Mouse (Mus musculus): ENCODE results near the gene Tnfrsf18. TPM values are rescaled to one million over a fixed set of nuclear protein-coding genes. Genes with fewer than 3 reads are reported as not detected.

Tnfrsf18 gene
- polyA plus RNA-seq (2012; rRNA removed), result not detected in 2 replicates

DNA sequence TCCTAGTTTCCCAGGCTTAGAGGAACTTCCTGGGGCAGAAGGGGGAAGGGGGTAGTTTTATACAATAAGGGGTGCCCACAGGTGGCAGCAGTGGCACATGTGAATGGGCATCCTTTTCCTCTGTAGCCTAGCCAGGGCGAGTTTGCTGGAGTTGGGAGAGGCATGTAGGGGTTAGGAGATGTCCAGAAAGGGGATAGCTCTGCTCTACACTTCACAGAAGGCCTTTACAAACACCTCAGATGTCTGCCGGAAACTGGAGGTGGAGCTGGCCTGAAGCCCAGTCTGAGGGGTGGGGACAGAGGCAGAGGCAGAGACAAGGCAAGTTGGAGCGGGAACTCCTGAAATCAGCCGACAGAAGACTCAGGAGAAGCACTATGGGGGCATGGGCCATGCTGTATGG is at the start of gene Tnfrsf18:
Gene Tnfrsf18 (plus strand): TSS at position 152 of the 400 bp plus-strand sequence.
- Histone ChIP-seq H3K4me3 (ENCODE audit: control insufficient read depth, low read depth, low read length) (no peak within 1 kb of the TSS), H3K27ac (ENCODE audit: control insufficient read depth, insufficient read depth, low read depth, low read length) (no peak within 1 kb of the TSS), H3K27me3 (ENCODE audit: control insufficient read depth, insufficient read depth, low read length) (no peaks in the 10 kb centered on the region), H3K36me3 (ENCODE audit: control insufficient read depth, insufficient read depth, low read length) (no peaks in the 10 kb centered on the region), H3K4me1 (ENCODE audit: control insufficient read depth, insufficient read depth, low read length) (peaks cover 3% of the 10 kb centered on the region)
- TF ChIP-seq CTCF (IDR thresholded peaks at IDR 0.05; ENCODE audit: control insufficient read depth, insufficient read depth, insufficient replicate concordance, low read depth, low read length), result no peak
- no peak for TF ChIP-seq POLR2A (IDR thresholded peaks at IDR 0.05; ENCODE audit: control insufficient read depth, low read depth, low read length)

DNA sequence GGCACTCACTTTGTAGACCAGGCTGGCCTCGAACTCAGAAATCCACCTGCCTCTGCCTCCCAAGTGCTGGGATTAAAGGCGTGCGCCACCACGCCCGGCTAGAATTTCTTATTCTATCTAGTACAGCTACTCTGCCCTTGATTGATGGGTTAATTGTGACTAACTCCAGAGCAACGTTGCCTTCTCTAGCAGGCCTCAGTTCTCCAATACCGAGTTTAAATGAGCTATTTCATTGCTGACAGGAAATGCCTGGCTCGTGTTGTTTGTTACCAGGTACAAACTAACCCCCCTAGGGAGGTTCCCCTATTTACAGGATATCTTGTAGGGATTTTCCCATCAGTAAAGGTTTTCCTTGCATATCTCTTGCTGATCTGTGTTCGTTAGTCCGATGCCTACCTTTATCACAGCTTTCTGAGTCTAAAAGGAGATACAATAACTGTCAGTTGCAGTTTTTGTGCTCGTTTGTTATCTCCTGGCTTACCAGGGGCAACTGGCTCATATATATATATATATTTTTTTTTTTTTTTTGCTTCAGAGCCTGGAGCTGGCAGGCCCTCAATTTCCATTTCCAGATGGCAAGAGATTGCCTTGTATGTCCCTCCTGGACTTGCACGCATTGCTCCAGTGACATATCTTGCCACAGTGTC is 44.4 kb upstream of the Tnfrsf18 start:
- TF ChIP-seq POLR2A (IDR thresholded peaks at IDR 0.05; ENCODE audit: control insufficient read depth, low read depth, low read length), result no peak
- TF ChIP-seq CTCF (IDR thresholded peaks at IDR 0.05; ENCODE audit: control insufficient read depth, insufficient read depth, insufficient replicate concordance, low read depth, low read length), result no peak
- H3K4me3 ChIP-seq (ENCODE audit: control insufficient read depth, low read depth, low read length), result no peak overlapping the region
- no peaks in the 10 kb centered on the region for H3K36me3 ChIP-seq (ENCODE audit: control insufficient read depth, insufficient read depth, low read length)
- no peak overlapping the region for H3K27ac ChIP-seq (ENCODE audit: control insufficient read depth, insufficient read depth, low read depth, low read length)
- no peaks in the 10 kb centered on the region for H3K27me3 ChIP-seq (ENCODE audit: control insufficient read depth, insufficient read depth, low read length)
- H3K4me1 ChIP-seq (ENCODE audit: control insufficient read depth, insufficient read depth, low read length), result no peaks in the 10 kb centered on the region; the same call in 1 of the 2 replicates

- Histone ChIP-seq H3K4me3 (ENCODE audit: control insufficient read depth, low read depth, low read length) (peak overlapping the region; percentile 53), H3K4me1 (ENCODE audit: control insufficient read depth, insufficient read depth, low read length) (no peaks in the 10 kb centered on the region; the same call in 1 of the 2 replicates), H3K27ac (ENCODE audit: control insufficient read depth, insufficient read depth, low read depth, low read length) (no peak overlapping the region), H3K27me3 (ENCODE audit: control insufficient read depth, insufficient read depth, low read length) (no peaks in the 10 kb centered on the region), H3K36me3 (ENCODE audit: control insufficient read depth, insufficient read depth, low read length) (no peaks in the 10 kb centered on the region)
- TF ChIP-seq CTCF (IDR thresholded peaks at IDR 0.05; ENCODE audit: control insufficient read depth, insufficient read depth, insufficient replicate concordance, low read depth, low read length), result no peak
- TF ChIP-seq POLR2A (IDR thresholded peaks at IDR 0.05; ENCODE audit: control insufficient read depth, low read depth, low read length), result no peak
Observed at GRCm38 (mm10) chr4:155983788-155984187, 42.2 kb upstream of the Tnfrsf18 start.

- Histone ChIP-seq H3K27ac (ENCODE audit: control insufficient read depth, insufficient read depth, low read depth, low read length) (peak overlapping the region; percentile 88; the same call in 1 of the 2 replicates), H3K4me3 (ENCODE audit: control insufficient read depth, low read depth, low read length) (peak overlapping the region; percentile 92), H3K4me1 (ENCODE audit: control insufficient read depth, insufficient read depth, low read length) (peaks cover 10% of the 10 kb centered on the region), H3K27me3 (ENCODE audit: control insufficient read depth, insufficient read depth, low read length) (no peaks in the 10 kb centered on the region), H3K36me3 (ENCODE audit: control insufficient read depth, insufficient read depth, low read length) (no peaks in the 10 kb centered on the region)
- no peak for TF ChIP-seq CTCF (IDR thresholded peaks at IDR 0.05; ENCODE audit: control insufficient read depth, insufficient read depth, insufficient replicate concordance, low read depth, low read length)
- no peak for TF ChIP-seq POLR2A (IDR thresholded peaks at IDR 0.05; ENCODE audit: control insufficient read depth, low read depth, low read length)
Observed at GRCm38 (mm10) chr4:155991211-155991907, 34.6 kb upstream of the Tnfrsf18 start.

DNA sequence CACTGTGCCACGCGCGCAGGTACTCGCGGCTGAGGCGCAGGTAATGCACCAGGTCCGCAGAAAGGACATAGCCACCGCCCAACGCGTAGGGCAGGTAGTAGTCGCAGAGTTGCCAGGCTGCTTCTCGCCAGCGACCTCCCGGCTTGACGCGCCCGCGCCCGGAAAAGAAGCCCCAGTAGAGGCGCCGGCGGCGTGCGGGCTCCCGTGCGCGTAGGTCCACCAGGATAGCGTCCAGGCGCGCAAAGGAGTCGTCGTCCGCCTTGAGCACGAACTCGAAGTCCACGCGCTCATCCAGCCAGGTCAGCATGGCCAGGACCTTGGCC is 34.1 kb upstream of the Tnfrsf18 start:
- peaks cover 10% of the 10 kb centered on the region for H3K4me1 ChIP-seq (ENCODE audit: control insufficient read depth, insufficient read depth, low read length)
- no peaks in the 10 kb centered on the region for H3K36me3 ChIP-seq (ENCODE audit: control insufficient read depth, insufficient read depth, low read length)
- peak overlapping the region; percentile 88 for H3K27ac ChIP-seq (ENCODE audit: control insufficient read depth, insufficient read depth, low read depth, low read length)
- H3K4me3 ChIP-seq (ENCODE audit: control insufficient read depth, low read depth, low read length), result peak overlapping the region; percentile 92
- no peak for TF ChIP-seq POLR2A (IDR thresholded peaks at IDR 0.05; ENCODE audit: control insufficient read depth, low read depth, low read length)
- TF ChIP-seq CTCF (IDR thresholded peaks at IDR 0.05; ENCODE audit: control insufficient read depth, insufficient read depth, insufficient replicate concordance, low read depth, low read length), result no peak
- H3K27me3 ChIP-seq (ENCODE audit: control insufficient read depth, insufficient read depth, low read length), result no peaks in the 10 kb centered on the region

DNA sequence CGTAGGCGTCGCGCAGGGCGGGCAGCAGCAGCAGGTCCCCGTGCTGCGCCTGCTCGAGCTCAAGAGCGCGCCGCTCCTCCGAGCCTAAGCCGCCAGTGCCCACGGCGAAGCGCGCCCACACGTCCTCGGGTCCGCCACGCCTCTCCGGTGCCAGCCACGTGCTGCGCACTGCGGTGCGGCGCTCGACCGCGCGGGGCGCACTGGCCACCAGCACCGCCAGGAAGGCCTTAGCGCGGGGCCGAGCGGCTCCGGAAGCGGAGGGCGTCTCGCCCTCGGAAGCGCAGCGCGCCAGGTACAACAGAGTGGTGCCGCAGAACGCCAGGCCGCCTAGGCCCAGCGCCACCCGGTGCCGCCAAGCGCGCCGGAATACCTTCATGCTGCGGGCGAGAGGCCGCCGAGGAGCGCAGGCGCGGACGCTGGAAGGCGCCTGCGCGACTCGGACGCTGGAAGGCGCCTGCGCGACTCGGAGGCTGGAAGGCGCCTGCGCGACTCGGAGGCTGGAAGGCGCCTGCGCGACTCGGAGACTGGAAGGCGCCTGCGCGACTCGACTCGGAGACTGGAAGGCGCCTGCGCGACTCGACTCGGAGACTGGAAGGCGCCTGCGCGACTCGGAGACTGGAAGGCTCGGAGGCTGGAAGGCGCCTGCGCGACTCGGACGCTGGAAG is 33.6 kb upstream of the Tnfrsf18 start, which contains the start of the genes B3galt6 and Sdf4:
Gene B3galt6 (minus strand): TSS at position 409 of the 665 bp plus-strand sequence.
Gene Sdf4 (plus strand): TSS at position 632 of the 665 bp plus-strand sequence.
- Histone ChIP-seq H3K27ac (ENCODE audit: control insufficient read depth, insufficient read depth, low read depth, low read length) (peak within 1 kb of the TSS; percentile 94), H3K4me1 (ENCODE audit: control insufficient read depth, insufficient read depth, low read length) (peaks cover 10% of the 10 kb centered on the region), H3K4me3 (ENCODE audit: control insufficient read depth, low read depth, low read length) (peak within 1 kb of the TSS; percentile 92), H3K27me3 (ENCODE audit: control insufficient read depth, insufficient read depth, low read length) (no peaks in the 10 kb centered on the region), H3K36me3 (ENCODE audit: control insufficient read depth, insufficient read depth, low read length) (no peaks in the 10 kb centered on the region)
- peak; percentile 76 for TF ChIP-seq POLR2A (IDR thresholded peaks at IDR 0.05; ENCODE audit: control insufficient read depth, low read depth, low read length)
- peak; percentile 69 for TF ChIP-seq CTCF (IDR thresholded peaks at IDR 0.05; ENCODE audit: control insufficient read depth, insufficient read depth, insufficient replicate concordance, low read depth, low read length)

Measured in testis, adult 2 months (tissue).